Mouse (Mus musculus): ENCODE measurements at regions not wholly inside any gene's neighbourhood (a gene's known extent, or its start where the extent isn't known, plus 50 kb on each side); places are given as distances from the start of the nearest gene placed in this dataset.

DNA sequence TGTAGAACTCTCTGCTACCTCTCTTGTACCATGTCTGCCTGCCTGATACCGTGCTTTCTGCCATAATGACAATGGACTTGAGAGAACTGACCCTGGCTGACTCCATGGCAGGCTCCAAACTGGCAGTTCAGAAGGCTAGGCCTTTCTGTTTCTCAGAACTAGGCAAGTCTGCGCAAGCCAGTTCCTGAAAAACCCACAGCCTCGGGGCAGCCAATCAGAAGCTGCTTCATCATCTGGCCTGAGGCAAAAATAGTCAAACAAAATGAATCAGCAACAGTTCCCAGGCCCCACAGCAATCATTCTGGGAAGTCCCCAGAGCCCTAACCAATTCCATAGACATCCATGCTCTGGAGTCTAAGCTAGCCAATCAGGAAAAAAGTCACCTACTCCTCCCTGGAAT, 284.5 kb downstream of the Olfr1505 start:
- no peaks in the 10 kb centered on the region for H3K36me3 ChIP-seq
- H3K9me3 ChIP-seq, result no peaks in the 10 kb centered on the region
- H3K4me2 ChIP-seq (replicated peaks), result no peak overlapping the region
- H3K27me3 ChIP-seq, result 0 out of 2 replicates have a peak, but pooled peaks cover 5% of the 10 kb centered on the region
- H3K9ac ChIP-seq (replicated peaks), result no peak overlapping the region
- no peak overlapping the region for H3K4me3 ChIP-seq
- H3K4me1 ChIP-seq, result no peaks in the 10 kb centered on the region
- ATAC-seq (ENCODE audit: low FRiP score, low read depth), result no peak
- no peak overlapping the region for H3K27ac ChIP-seq (replicated peaks)
- 88% methylated on average over 3 of the region's 3 CpGs for WGBS

DNA sequence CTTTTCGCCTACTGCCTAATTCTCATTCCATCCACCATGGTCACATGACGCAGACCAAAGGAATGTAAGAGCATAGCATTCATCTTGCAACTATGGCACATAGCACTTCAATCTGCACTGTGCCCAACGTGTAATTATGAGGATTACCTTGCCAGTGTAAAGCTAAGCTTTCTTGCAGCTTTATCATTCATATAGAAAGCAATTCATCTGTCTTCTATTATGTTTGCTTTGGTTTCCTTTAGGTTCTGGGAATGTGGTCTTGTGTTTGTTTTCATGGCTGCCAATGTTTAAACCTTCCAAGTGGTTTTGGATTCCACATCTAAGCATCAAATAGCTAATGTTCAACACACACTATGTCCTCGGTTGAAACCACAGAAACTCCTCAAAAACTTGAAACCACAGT, 307.2 kb downstream of the Olfr1505 start:
- 0 out of 2 replicates have a peak, but pooled peaks cover 3% of the 10 kb centered on the region for H3K27me3 ChIP-seq
- WGBS, result 76% methylated on average over 4 of the region's 4 CpGs
- H3K36me3 ChIP-seq, result no peaks in the 10 kb centered on the region
- H3K9me3 ChIP-seq, result no peaks in the 10 kb centered on the region
- H3K4me3 ChIP-seq, result no peak overlapping the region
- ATAC-seq (ENCODE audit: low FRiP score, low read depth), result no peak
- H3K4me2 ChIP-seq (replicated peaks), result no peak overlapping the region
- H3K4me1 ChIP-seq, result no peaks in the 10 kb centered on the region
- no peak overlapping the region for H3K27ac ChIP-seq (replicated peaks)
- H3K9ac ChIP-seq (replicated peaks), result no peak overlapping the region

DNA sequence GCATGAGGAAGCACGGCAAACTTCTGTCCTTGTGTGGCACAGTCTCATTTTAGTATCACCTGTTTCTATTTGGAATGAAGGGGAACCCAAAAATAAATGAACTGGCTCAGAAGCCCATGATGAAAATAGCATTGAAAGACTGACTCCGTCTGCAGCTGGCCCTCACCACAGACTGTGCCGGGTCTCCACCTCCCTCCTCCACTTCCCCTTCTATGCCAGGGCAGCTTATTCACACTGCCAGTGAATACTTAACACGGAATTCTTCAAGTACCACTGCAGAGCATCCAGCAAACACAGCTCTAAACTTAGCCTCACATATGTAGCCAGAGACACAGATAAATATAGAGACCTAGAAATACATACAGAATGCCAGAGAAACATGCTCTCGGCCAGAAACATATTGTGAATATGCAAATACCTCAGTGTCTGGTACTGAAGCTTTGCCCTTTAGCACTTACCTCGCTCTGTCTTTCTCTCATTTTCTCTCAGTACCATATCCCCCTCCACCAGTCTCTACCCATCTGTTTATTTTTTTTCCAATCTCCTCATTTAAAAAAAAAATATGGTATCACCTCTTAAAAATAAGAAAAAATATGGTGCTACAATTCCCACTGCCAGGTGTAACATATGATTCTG, 311.8 kb downstream of the Olfr1505 start:
- Histone ChIP-seq H3K4me1 (0 out of 2 replicates have a peak, but pooled peaks cover 3% of the 10 kb centered on the region), H3K27me3 (0 out of 2 replicates have a peak, but pooled peaks cover 3% of the 10 kb centered on the region), H3K36me3 (no peaks in the 10 kb centered on the region), H3K27ac (replicated peaks) (no peak overlapping the region), H3K4me3 (no peak overlapping the region), H3K4me2 (replicated peaks) (no peak overlapping the region), H3K9me3 (no peaks in the 10 kb centered on the region), H3K9ac (replicated peaks) (no peak overlapping the region)
- 59% methylated on average over 6 of the region's 6 CpGs for WGBS
- ATAC-seq (ENCODE audit: low FRiP score, low read depth), result no peak

DNA sequence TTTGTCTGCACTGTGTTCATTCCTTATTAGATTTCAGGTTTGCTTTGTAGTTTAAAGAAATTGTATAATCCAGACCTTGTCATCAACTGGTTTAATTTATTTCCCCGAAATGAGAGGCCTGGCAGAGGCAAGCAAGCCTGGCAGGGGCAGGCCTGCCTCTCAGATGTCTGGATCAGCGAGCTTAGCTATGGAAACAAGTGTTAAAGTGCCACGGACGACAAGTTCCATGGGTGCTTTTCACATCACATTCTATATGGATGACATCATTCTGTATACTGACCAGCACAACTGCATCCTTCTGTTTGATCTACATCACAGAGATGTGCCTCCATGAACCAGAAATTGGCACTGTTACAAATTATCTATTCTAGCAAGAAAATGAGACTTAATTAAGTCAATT, 312.5 kb downstream of the Olfr1505 start:
- Histone ChIP-seq H3K27ac (replicated peaks) (no peak overlapping the region), H3K4me1 (0 out of 2 replicates have a peak, but pooled peaks cover 3% of the 10 kb centered on the region), H3K4me3 (no peak overlapping the region), H3K9me3 (no peaks in the 10 kb centered on the region), H3K27me3 (0 out of 2 replicates have a peak, but pooled peaks cover 3% of the 10 kb centered on the region), H3K4me2 (replicated peaks) (no peak overlapping the region), H3K36me3 (no peaks in the 10 kb centered on the region), H3K9ac (replicated peaks) (no peak overlapping the region)
- no peak for ATAC-seq (ENCODE audit: low FRiP score, low read depth)
- WGBS, result 37% methylated on average over 4 of the region's 4 CpGs

DNA sequence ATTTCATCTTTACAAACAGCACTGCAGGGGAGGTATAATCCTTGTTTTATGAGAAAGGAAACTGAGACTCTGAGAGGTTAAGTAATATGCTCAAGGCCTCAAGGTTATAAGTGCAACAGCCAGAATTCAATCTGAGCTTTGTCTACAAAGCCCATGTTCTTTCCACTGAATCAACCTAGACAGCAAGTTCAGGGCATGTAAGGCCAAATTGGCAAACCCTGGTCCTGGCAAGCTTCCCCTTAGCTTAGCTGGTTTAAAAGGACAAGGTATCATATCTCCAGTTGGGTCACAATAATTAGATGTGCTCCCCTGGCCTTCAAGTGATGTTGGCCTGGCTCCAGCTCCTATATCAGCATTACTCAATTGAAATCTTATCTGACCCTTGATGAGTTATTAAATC, 313.2 kb downstream of the Olfr1505 start:
- H3K9ac ChIP-seq (replicated peaks), result no peak overlapping the region
- no peak overlapping the region for H3K4me3 ChIP-seq
- no peaks in the 10 kb centered on the region for H3K36me3 ChIP-seq
- no peak overlapping the region for H3K4me2 ChIP-seq (replicated peaks)
- H3K4me1 ChIP-seq, result 0 out of 2 replicates have a peak, but pooled peaks cover 3% of the 10 kb centered on the region
- no peak for ATAC-seq (ENCODE audit: low FRiP score, low read depth)
- no peak overlapping the region for H3K27ac ChIP-seq (replicated peaks)
- H3K27me3 ChIP-seq, result 0 out of 2 replicates have a peak, but pooled peaks cover 3% of the 10 kb centered on the region
- H3K9me3 ChIP-seq, result no peaks in the 10 kb centered on the region

DNA sequence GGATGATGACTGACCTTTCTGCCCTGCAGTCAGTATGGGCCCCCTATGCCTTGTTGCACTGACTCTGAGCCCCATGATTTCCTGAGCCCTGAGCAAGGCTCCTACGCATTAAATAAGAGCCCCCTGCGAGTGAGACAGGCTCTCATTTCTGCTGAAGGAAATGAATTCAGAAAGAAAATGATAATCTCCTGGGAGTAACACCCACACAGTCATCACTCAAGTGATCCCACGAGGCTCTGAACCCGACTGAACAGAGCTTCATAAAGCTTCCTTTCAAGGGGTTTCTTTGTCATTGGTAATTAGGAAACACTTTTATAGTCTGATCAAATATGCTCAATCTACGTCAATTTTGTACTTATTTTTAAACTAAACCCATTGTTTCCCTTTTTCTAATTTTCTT, 330.2 kb downstream of the Olfr1505 start:
- H3K27ac ChIP-seq (replicated peaks), result no peak overlapping the region
- H3K9me3 ChIP-seq, result no peaks in the 10 kb centered on the region
- no peak for ATAC-seq (ENCODE audit: low FRiP score, low read depth)
- no peak overlapping the region for H3K4me2 ChIP-seq (replicated peaks)
- 25% methylated on average over 5 of the region's 5 CpGs for WGBS
- H3K4me3 ChIP-seq, result no peak overlapping the region
- no peak overlapping the region for H3K9ac ChIP-seq (replicated peaks)
- no peaks in the 10 kb centered on the region for H3K36me3 ChIP-seq
- H3K4me1 ChIP-seq, result peaks cover 40% of the 10 kb centered on the region
- H3K27me3 ChIP-seq, result peaks cover 49% of the 10 kb centered on the region

DNA sequence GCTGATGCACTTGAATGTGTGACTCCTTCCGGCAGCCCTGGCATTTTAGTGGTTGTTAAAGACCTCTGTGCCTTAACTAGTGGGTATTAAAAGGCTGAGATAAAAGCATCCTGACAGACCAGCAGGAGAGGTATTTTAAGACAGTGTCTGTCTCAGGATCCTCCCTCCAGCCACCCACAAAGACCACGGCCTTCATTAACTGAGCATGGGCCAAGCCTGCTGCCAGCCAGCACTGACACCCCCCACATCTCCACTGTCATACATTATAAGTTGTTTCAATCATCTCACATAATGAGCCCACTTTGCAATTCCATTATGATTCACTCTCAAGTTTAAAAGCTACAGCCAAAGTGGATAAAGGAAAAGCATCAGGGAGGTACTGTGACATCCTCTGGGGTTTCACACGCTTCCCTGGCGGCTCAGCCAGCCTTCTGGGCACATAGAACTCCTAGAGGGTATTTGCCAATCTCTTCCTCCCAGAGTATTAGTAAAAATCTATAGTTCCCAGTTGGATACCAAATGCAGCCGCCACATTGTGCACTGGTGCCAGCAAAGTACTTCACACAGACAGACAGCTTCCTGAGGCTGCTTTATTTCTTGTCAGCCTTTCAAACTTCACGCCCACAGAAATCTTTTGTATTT, 333.8 kb downstream of the Olfr1505 start:
- 42% methylated on average over 6 of the region's 6 CpGs for WGBS
- H3K4me2 ChIP-seq (replicated peaks), result no peak overlapping the region
- H3K9ac ChIP-seq (replicated peaks), result no peak overlapping the region
- H3K4me1 ChIP-seq, result peaks cover 21% of the 10 kb centered on the region
- ATAC-seq (ENCODE audit: low FRiP score, low read depth), result 0 out of 2 replicates have a peak, but pooled peaks have one; percentile 23
- no peaks in the 10 kb centered on the region for H3K36me3 ChIP-seq
- no peak overlapping the region for H3K4me3 ChIP-seq
- H3K27me3 ChIP-seq, result peaks cover 41% of the 10 kb centered on the region
- H3K9me3 ChIP-seq, result no peaks in the 10 kb centered on the region
- H3K27ac ChIP-seq (replicated peaks), result no peak overlapping the region; the same call in 1 of the 2 replicates

DNA sequence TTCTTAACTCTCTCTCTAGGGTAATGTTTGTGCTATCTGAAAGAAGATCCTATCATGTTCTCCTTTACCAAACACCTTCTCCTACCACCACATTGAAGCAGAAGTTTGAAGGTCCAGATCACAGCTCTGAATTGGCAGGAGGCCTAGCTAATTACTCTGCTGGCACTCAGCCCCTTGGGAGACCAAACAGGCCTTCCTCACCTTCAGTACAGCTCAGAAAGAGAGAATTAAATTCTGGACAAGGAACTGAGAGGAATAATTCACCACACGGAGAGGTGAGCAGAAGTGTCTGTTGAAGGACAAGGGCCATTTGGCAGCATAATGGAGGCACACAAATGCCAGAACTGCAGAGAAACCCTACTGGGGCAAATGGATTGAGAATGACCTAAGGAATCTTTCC, 334.6 kb downstream of the Olfr1505 start:
- Histone ChIP-seq H3K27ac (replicated peaks) (no peak overlapping the region), H3K9ac (replicated peaks) (no peak overlapping the region), H3K4me2 (replicated peaks) (no peak overlapping the region), H3K36me3 (no peaks in the 10 kb centered on the region), H3K9me3 (no peaks in the 10 kb centered on the region), H3K27me3 (peaks cover 32% of the 10 kb centered on the region), H3K4me3 (no peak overlapping the region), H3K4me1 (peaks cover 15% of the 10 kb centered on the region)
- ATAC-seq (ENCODE audit: low FRiP score, low read depth), result no peak
- 63% methylated on average over 1 of the region's 1 CpGs for WGBS

DNA sequence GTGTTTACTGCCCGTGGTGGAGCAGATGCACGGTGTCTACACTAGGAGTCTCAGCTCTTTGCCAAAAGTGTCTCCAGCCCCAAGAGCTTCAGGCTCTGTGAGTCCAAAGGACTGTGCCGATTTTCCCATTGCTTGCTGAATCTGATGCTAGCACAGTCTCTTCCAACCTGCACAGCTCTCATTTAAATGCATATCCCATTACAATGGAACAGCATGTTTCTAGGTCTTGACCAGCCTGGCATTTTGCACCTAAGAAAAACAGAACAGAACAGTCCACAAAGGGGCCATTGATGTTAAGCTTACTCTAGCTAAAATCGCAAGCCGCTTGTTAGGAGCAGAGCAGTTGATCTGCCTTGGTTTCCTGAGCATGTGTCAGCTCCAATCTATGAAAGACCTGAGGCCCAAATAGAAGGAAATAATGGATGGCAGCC, 339.2 kb downstream of the Tle4 start:
- H3K9ac ChIP-seq (replicated peaks), result no peak overlapping the region
- ATAC-seq (ENCODE audit: low FRiP score, low read depth), result peak; percentile 93
- peak overlapping the region; percentile 40; the same call in 1 of the 2 replicates for H3K27ac ChIP-seq (replicated peaks)
- no peaks in the 10 kb centered on the region for H3K36me3 ChIP-seq
- H3K4me1 ChIP-seq, result peaks cover 17% of the 10 kb centered on the region
- peaks cover 33% of the 10 kb centered on the region for H3K27me3 ChIP-seq
- H3K9me3 ChIP-seq, result no peaks in the 10 kb centered on the region
- 3% methylated on average over 5 of the region's 5 CpGs for WGBS
- H3K4me3 ChIP-seq, result no peak overlapping the region
- H3K4me2 ChIP-seq (replicated peaks), result peak overlapping the region; percentile 27

DNA sequence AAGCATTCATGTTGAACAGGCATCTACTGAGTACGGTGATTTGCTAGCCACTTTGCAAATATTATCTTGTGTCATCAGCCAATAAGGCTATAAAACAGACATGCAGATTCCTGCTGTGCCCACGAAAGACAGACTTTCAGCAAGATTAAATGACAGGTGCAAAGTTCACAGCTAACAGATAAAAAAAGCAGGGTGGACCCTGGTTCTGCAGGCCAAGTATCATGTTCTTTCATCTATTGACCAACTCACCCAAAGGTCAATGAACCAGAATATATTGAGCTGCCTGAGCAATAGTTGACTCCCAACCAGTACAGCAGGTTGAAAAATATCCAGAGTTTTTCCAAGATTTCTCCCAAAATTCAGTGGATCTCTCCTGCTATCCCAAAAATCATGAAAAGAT, 338.6 kb downstream of the Tle4 start:
- ATAC-seq (ENCODE audit: low FRiP score, low read depth), result peak; percentile 23; the same call in 1 of the 2 replicates
- Histone ChIP-seq H3K4me1 (peaks cover 16% of the 10 kb centered on the region), H3K4me3 (no peak overlapping the region), H3K27ac (replicated peaks) (peak overlapping the region; percentile 40), H3K9me3 (no peaks in the 10 kb centered on the region), H3K4me2 (replicated peaks) (peak overlapping the region; percentile 27), H3K36me3 (no peaks in the 10 kb centered on the region), H3K27me3 (peaks cover 33% of the 10 kb centered on the region), H3K9ac (replicated peaks) (no peak overlapping the region)
- WGBS, result 12% methylated on average over 2 of the region's 2 CpGs

DNA sequence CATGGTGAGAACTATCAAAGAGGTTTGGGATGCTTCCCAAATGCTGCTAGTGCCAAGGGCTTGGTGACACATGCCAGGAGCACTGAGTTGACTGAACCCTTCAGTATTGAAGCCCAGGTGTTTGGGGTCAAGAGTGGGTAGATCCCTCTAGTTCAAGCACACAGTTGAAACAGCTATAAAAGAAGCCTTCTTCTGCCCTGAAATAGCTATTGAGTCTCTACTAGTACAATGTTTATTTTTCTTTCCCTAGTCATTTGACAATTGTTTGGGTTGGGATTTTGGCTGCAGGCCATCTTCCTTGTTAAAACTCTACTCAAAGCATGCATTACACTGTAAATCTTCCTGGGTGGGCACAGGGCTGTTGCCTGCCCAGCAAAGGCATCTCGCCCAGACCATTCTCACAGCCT, 308.5 kb downstream of the Tle4 start:
- 82% methylated on average over 1 of the region's 1 CpGs for WGBS
- Histone ChIP-seq H3K27me3 (peaks cover 3% of the 10 kb centered on the region; the same call in 1 of the 2 replicates), H3K9me3 (no peaks in the 10 kb centered on the region), H3K4me3 (no peak overlapping the region), H3K9ac (replicated peaks) (no peak overlapping the region), H3K4me2 (replicated peaks) (no peak overlapping the region), H3K4me1 (no peaks in the 10 kb centered on the region), H3K36me3 (no peaks in the 10 kb centered on the region), H3K27ac (replicated peaks) (no peak overlapping the region)
- ATAC-seq (ENCODE audit: low FRiP score, low read depth), result no peak

DNA sequence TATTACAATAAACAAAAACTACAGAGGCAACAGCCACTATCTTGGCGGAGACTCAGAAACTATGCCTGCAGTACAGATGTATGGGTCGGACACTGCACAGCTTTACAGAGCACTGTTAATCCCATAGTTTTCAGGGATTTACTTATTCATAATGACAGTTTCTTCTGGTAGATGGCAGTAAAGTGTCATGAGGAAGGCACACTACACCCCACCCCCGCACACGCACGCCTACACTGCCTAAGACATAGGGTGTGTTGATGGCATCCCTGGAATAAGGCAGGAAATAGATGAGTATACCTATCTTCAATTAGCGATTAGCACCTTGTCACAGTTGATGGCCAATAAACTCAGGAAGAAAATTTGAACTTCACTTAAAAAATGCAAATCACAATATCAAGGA, 306.9 kb downstream of the Tle4 start:
- Histone ChIP-seq H3K27me3 (peaks cover 3% of the 10 kb centered on the region; the same call in 1 of the 2 replicates), H3K9ac (replicated peaks) (no peak overlapping the region), H3K4me2 (replicated peaks) (no peak overlapping the region), H3K27ac (replicated peaks) (no peak overlapping the region), H3K36me3 (no peaks in the 10 kb centered on the region), H3K4me3 (no peak overlapping the region), H3K4me1 (no peaks in the 10 kb centered on the region), H3K9me3 (no peaks in the 10 kb centered on the region)
- WGBS, result 84% methylated on average over 6 of the region's 6 CpGs
- no peak; the same call in 1 of the 2 replicates for ATAC-seq (ENCODE audit: low FRiP score, low read depth)
